Mouse (Mus musculus): ENCODE measurements around the gene Ccsap.

Ccsap gene

DNA sequence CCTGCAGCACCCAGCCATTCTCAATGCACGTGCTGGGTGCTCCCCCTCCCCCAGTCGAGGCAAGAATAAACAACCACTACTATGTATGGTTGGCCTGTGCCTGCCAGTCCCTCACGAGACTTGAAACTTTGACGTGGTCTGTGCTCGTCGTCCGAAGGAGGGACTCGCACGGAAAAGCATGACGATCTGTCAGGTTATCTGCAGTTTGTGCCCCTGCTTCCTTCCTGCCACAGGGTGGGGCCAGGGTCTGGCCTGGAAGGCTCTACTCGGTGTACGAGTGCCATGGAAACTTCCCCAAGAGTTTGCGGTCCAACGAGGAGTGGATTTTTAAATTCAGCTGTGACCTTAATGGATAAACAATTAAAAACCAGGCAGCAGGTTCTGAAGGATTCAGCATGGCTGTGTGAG, 53.0 kb downstream of the Ccsap start:
- in situ Hi-C loops (cut with MseI, MboI): no loop called here

DNA sequence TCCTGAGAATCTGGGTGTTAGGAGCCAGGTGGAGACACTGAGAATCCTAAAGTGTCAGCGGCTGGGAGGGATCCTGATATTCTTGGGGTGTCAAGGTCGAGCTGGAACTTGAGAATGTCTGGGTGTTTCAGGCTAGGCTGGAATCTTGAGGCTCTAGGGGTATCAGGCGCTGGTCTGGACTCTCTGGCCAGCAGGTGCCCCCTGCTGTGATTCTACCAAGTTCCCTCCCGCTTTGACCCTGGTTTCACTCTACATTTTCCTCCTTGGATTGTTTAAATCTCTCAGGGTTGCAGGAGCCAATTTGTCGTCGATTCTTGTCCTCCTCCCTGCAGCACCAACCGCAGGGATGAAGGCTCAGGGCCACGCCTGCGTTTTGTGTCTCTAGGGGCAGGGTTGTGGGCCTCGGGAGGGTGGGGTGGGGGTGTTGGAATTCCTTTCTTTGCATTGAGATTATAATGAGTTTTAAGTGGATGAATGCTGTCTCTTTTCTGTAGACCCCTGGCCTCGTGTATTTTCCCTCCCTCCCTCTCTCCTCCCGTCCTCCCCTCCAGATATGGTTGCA, 53.6 kb downstream of the Ccsap start:
- in situ Hi-C loops (cut with MseI, MboI): no loop called here

DNA sequence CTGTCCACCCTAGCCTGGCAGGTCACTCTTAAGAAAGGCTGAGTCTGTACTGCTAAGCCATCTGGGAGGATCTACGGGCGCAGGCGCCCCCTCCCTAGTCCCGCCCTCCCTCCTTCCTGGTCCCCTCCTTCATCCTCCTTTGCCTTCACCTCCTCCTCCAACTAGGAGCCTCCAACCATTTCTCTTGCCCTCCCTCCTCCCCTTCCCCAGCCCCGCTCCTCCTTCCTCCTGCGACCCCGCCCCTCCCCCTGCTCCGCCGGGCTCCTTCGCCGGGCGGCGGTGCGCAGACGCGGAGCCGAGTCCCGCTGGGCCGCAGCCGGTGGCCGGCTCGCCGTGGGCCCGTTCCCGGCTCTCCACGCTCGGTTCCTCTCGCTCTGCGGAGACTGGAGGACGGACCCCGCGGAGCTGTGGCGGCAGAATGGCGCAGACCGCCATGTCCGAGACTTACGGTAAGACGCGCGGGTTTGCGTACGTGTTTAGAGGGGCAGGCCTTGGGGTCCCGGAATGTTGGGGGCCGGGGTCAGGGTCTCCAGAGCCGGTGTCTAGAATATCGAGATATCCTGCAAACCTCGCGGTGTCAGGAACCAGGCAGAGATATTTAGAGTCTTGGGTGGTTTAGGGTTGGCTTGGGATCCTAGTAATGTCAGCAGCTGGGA, 54.2 kb downstream of the Ccsap start, which contains the start of gene Rab4a:
Gene Rab4a, plus strand, starts transcription at position 268 of the 656 bp plus-strand sequence.
- in situ Hi-C loops (cut with MseI, MboI): no loop called here

DNA sequence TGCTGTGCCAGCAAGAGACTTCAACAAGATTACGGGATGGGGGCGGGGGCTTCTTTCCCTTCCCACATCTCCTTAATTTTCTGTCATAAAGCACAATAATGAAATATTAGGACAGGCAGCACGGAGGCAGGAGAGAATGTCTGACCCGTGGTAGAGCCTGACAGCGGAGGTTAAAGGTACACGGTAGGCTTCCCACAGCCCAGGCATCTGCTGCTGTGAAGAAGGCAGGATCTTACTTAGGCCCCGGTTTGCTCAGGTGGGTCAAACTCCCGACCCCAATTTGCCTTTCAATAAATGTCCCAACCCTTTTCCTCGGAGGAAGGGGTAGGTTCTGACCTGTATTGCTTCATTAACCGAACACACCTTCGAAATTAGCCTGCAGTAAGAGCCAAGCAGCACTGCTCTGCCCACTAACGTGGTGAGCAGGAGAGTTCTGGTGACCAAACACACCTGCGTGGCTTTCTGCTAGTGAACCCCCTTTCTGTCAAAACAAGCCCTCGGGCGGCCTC, 54.7 kb downstream of the Ccsap start:
- in situ Hi-C loops (cut with MseI, MboI): no loop called here

DNA sequence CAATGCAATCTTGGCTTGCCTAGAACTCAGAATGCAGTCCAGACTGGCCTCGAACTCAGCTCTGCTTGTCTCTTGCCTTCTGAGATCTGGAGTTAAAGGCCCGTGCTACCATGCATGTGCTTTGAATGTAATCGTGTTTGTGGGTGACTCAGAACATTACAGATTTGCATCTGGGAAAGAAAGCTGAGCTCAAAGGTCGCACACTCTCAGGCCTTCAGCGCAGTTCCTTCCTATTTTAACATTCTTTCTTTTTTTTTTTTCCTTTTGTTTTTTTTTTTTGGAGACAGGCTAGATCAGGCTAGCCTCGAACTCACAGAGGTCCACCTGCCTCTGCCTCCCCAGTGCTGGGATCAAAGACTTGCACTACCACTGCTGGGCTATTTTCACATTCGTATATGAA, 55.4 kb downstream of the Ccsap start:
- in situ Hi-C loops (cut with MseI, MboI): no loop called here

DNA sequence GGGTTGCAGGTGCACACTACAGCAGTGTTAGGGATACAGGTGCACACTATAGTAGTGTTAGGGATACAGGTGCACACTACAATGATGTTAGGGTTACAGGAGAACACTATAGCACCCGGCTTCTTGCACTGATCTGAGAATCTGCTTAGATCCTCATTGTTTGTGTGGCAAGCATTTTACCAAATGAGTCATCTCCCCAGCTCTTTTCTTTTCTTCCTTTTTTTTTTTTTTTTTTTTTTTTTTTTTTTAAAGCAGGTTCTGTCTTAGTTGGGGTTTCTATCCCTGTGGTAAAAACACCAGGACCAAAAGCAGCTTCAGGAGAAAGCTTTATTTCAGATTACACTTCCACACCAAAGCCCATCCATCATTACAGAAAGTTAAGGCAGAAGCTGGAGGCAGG, 56.4 kb downstream of the Ccsap start:
- in situ Hi-C loops (cut with MseI, MboI): no loop called here

DNA sequence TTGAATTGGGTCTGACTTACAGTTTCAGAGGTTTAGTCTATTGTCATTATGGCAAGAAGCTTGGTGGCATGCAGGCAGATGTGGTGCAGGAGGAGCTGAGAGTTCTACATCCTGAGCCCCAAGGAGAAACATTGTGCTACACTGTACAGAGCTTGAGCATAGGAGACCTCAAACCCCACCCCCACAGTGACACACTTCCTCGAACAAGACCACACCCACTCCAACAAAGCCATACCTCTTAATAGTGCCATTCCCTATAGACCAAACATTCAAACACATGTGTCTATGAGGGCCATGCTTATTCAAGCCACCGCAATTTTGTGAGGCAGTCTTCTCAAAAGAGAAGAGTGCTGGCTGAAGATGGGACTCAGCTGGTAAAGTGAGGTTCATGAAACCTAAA, 58.5 kb downstream of the Ccsap start:
- in situ Hi-C loops (cut with MseI, MboI): no loop called here

DNA sequence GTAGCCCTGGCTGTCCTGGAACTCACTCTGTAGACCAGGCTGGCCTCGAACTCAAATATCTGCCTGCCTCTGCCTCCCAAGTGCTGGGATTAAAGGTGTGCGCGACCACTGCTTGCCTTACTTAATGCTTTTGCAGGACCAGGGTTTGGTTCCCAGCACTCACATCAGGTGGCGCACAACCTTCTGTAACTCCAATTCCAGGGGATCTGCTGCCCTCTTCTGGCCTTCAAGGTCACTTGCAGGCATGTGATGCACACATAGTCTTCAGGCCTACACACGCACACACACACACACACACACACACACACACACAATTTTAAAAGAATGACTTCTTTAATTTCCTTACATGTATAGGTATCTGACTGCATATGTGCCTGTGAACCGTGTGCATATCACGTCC, 59.1 kb downstream of the Ccsap start:
- in situ Hi-C loops (cut with MseI, MboI): no loop called here

DNA sequence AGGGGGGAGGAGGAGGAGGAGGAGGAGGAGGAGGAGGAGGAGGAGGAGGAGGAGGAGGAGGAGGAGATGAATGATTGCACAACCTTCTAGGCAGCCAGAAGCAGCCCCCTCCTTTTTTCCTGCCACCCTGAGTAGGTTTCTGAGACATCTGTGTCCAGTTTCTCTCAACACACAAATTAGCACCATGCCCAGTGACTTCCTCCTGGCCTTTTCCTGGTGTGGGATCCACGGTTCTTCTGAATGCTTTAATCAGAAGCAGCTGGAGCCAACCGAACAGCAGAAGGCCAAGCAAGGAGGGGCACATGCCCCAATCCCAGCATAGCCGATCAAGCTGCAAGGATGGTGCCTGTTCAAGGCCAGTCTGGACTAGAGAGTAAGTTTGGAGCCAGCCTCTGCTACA, 60.1 kb downstream of the Ccsap start:
- in situ Hi-C loops (cut with MseI, MboI): loop anchor here in 1 of 2 experiments (10.0 kb wide), 1 partner anchor 105 kb away; no protein-coding TSS in a partner anchor

DNA sequence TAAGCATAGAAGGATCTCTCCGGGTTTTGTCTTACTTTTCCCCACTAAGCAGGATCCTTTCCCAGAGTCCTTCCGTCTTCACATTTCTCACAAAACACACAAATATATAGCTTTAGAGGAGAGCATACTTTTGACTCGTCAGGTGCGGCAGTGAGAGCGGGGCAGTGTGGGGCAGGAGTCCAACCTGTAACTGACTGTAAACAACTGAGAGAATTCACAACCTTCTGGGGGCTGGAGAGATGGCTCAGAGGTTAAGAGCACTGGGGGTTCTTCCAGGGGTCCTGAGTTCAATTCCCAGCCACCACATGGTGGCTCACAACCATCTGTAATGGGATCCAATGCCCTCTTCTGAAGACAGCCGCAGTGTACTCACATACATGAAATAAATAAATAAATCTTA, 60.6 kb downstream of the Ccsap start:
- in situ Hi-C loops (cut with MseI, MboI): loop anchor here in 1 of 2 experiments (10.0 kb wide), 1 partner anchor 105 kb away; no protein-coding TSS in a partner anchor

DNA sequence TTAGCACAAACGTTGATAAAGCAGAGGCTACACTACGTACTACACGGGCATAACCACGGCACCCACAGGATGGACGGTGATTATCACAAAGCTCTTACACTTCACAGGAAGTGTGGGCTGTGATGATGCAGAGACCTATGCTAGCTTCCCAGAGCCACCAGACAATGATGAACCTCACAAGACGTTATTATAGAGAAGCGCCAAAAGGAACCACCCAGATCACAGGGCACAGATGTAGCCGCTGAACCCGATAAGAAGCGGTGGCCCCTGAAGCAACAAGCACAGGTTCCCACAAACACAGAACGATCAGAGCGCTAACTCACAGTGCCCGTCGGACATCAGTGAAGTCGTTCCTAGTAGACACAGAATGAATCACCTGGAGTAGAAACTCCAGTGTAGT, 62.1 kb downstream of the Ccsap start:
- in situ Hi-C loops (cut with MseI, MboI): loop anchor here in 1 of 2 experiments (10.0 kb wide), 1 partner anchor 107 kb away; no protein-coding TSS in a partner anchor

DNA sequence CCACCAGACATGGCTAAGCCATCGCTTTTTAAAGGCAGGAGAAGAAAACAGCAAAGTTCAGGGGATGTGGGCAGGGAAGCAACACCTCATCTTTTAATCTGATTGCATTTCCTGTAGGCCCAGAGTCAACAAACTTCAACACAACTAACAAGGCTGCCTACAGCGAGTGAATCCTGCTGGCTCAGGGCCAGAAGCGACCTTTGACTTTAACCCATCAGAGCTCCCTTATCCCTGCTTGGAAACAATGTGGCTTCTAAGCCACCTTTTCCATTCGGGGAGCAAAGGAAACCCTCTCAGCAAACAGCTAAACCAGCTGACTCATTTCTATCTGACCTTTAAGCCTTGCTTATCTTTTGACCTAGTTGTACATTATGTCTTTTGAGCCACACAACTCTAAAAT, 63.3 kb downstream of the Ccsap start:
- in situ Hi-C loops (cut with MseI, MboI): loop anchor here in 1 of 2 experiments (10.0 kb wide), 1 partner anchor 108 kb away; no protein-coding TSS in a partner anchor

DNA sequence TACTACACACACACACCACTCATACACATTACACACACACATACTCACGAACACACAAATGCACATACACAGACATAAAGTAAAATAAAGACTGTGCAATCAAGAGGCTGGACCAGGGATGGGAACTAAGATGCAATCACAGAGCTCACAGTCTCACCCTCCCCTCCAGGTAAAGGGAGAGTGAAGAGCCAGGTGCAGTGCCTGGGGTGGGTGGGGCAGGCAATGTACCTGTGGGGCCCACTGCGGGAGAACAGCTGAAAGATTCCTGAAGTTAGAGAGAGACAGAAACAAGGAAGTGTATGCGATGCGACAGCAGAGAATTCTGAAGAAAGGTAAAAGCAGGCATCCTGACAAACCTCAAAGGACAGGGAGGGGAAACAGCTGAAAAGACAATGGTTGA, 65.2 kb downstream of the Ccsap start:
- in situ Hi-C loops (cut with MseI, MboI): loop anchor here in 1 of 2 experiments (5.0 to 10.0 kb wide), 2 partner anchors 38 to 110 kb away; no protein-coding TSS in a partner anchor

DNA sequence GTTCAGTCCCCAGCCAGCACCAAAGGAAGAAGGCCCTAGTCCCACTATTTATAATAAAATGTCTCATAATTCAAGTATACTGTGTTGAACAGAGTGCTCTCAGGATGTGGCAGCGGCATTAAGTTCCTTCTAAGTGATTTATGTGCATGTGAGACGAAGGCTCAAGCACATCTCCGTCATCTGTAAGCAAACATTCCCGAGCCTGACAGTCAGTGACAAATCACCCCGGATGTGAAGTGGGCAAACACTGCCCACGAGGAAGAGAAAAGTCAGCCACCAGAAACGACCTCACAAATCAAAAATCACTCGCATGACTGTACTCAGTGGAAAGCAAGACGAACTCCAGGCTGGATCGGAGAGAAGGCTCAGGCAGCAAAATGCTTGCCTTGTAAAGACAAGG, 66.1 kb downstream of the Ccsap start:
- in situ Hi-C loops (cut with MseI, MboI): loop anchor here in 1 of 2 experiments (5.0 to 10.0 kb wide), 2 partner anchors 38 to 111 kb away; no protein-coding TSS in a partner anchor

DNA sequence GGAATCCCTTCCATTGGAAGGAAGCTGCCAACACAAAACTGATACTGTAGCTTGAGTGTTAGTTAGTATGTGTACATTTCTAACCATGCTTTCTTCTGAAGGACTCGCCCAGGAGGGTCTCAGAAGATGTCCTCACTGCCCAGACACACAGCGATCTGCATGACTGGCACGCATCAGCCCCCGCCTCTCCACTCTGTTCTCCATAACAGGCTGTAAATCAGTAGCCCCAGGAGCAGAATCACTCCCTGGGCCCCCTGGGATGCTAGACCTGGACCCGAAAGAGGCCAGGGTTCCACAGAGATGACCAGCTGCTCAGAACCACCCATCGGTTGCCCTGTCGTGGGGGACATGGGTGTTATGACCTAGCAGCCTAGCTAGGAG, 68.2 kb downstream of the Ccsap start:
- in situ Hi-C loops (cut with MseI, MboI): loop anchor here in 1 of 2 experiments (5.0 to 10.0 kb wide), 2 partner anchors 40 to 113 kb away; no protein-coding TSS in a partner anchor

DNA sequence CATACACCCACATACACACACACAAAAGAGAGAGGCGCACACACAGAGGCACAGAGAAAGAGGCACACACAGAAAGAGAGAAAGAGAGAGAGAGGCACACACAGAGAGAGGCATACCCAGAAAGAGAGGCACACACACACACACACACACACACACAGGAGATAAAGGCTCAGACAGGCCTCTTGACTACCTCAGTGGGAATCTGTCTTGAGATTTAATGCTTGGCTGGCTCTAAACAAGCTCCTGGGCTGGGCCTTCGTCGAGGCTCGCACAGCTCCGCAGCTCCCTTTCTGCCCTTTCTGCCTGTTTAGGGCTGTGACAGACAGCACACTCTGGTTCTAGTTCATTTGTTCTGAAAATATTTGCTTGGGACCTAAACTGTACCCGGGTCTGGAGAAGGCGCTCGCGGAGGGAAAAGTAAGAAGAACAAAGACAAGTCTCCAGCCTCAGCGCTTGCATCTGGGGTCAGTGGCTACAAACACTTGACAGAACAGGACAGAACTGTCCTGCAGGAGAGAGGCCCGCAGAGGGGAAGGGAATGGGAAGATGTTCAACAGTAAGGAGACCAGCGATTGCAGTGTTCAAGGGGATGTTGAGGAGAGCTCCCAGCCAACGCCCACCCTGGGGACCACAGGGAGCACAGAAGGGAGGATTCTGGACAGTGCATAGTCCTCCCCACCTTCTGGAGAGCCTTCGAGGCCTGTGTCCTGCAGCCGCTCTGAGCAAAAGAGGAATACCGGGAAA, 68.7 kb downstream of the Ccsap start:
- in situ Hi-C loops (cut with MseI, MboI): loop anchor here in 1 of 2 experiments (5.0 to 10.0 kb wide), 2 partner anchors 41 to 114 kb away; no protein-coding TSS in a partner anchor

Data from mouse trophoblast stem cell (cell line).